Mouse (Mus musculus) olfactory bulb, adult 2 months (tissue): ENCODE data around the gene Stpg3. TPM values are rescaled to one million over a fixed set of nuclear protein-coding genes. Genes with fewer than 3 reads are reported as not detected.

Experiments used
- H3K27ac ChIP-seq: fragments of 200-500 bp; 2 replicates; pipeline ENCODE4 v1.5.1; 2012; ENCODE audit warnings: low read depth, low read length; ENCODE audit not compliant: insufficient read depth
- H3K4me1 ChIP-seq: fragments of 200-500 bp; 2 replicates; pipeline ENCODE4 v1.6.1; 2012; ENCODE audit warnings: low read length; ENCODE audit not compliant: control insufficient read depth, insufficient read depth
- H3K4me3 ChIP-seq: fragments of 200-500 bp; 2 replicates; pipeline ENCODE4 v1.5.1; 2012; ENCODE audit warnings: mild to moderate bottlenecking, low read depth, low read length, moderate library complexity; ENCODE audit not compliant: insufficient read depth
- CTCF ChIP-seq: fragments of 200-500 bp; IDR thresholded peaks from 2 replicates; pipeline ENCODE4 v1.5.1; 2012; ENCODE audit warnings: low read depth, mild to moderate bottlenecking, low read length, moderate library complexity; ENCODE audit not compliant: insufficient read depth
- POLR2A ChIP-seq: fragments of 200-500 bp; IDR thresholded peaks from 2 replicates; pipeline ENCODE4 v1.6.1; 2012; ENCODE audit warnings: mild to moderate bottlenecking, low read depth, low read length, moderate library complexity; ENCODE audit not compliant: insufficient read depth
- WGBS: fragments of 180-500 bp; shearing (Covaris S2); methylation state at CpG from one replicate; pipeline ENCODE4 v1.1.7; 2018; 5-methylcytosine and 5-hydroxymethylcytosine counted together
- polyA plus RNA-seq: library from polyadenylated mRNA; stranded (reverse); fragments of >200 nt; gene quantifications from 2 replicates; pipeline ENCODE4 v1.2.4, GENCODE M21; 2012; ENCODE audit warnings: low replicate concordance; ENCODE audit not compliant: missing spikeins, insufficient read depth, insufficient read length

Stpg3 gene
- polyA plus RNA-seq, 1 experiment, result not detected

DNA sequence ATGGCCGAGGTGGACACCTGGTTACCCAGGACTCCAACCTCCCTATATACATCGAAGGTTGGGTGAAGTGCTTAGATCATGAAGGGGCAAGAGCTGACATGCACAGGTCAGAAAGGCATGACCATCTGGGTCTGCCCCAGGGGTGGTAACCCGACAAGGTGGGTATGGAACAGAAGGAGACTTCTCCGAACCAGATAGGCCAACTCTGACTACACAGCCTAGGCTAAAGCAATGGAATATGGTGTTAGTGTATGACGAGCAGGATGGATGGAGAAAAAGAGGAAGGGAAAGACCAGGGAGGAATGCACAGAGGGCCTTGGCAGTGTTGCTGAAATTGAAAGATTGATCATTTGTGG, 27.9 kb downstream of the Stpg3 start:
- peaks cover 13% of the 10 kb centered on the region for H3K4me1 ChIP-seq
- no peak for TF ChIP-seq CTCF
- TF ChIP-seq POLR2A, result no peak
- H3K4me3 ChIP-seq, result no peak overlapping the region
- 53% methylated on average over 5 of the region's 5 CpGs for WGBS
- H3K27ac ChIP-seq, result no peak overlapping the region

GRCm38 (mm10) chr2:25185625-25186574, 28.5 kb downstream of the Stpg3 start:
- TF ChIP-seq POLR2A (no peak), CTCF (no peak)
- WGBS, result 5% methylated on average over 64 of the region's 64 CpGs
- H3K4me3 ChIP-seq, result peak overlapping the region; percentile 37
- no peak overlapping the region for H3K27ac ChIP-seq
- peaks cover 19% of the 10 kb centered on the region for H3K4me1 ChIP-seq

GRCm38 (mm10) chr2:25184496-25184895, 29.9 kb downstream of the Stpg3 start:
- Histone ChIP-seq H3K4me1 (peaks cover 32% of the 10 kb centered on the region), H3K27ac (no peak overlapping the region), H3K4me3 (no peak overlapping the region)
- 83% methylated on average over 7 of the region's 7 CpGs for WGBS
- TF ChIP-seq CTCF, result no peak

DNA sequence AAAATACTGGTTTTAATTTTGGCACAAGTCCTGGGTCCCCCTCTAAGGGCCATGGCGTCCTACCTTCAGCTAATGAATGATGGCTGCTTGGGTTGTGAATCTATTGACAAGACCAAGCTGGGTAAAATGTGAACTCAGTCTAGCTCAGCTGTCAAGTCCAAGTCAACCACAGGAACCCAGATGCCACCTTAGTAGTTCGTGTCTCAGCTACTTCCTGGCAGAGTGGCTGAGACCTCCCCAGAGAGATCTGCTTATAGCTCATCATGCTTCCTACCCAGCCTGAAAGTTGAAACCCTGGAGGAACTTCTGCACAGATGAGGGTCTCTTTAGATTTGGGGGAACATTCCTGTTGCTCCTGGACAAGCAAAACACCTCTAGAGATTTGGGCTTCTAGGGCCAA, 31.1 kb downstream of the Stpg3 start:
- 78% methylated on average over 2 of the region's 2 CpGs for WGBS
- Histone ChIP-seq H3K4me3 (no peak overlapping the region), H3K27ac (no peak overlapping the region), H3K4me1 (peaks cover 35% of the 10 kb centered on the region)
- TF ChIP-seq CTCF (no peak), POLR2A (no peak)

DNA sequence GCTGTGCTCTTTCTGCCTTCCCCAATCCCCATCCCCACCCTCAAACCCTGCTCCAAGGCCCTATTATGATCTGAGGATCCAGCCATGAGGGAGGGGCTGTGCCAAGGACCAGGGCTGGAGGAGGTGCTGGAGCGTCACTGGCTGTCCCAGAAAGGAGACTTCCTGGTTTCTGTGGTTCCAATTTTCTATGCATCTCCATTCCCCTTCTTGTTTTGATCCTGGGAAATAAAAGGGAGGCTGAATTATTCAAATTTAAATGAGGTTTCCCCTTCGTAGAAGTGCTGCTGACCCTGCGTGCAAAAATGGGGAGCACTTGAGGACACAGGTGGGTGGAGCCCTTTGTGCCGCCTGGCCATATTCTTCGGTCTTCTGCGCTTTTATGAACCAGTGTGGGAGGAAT, 31.8 kb downstream of the Stpg3 start:
- Histone ChIP-seq H3K4me1 (peaks cover 40% of the 10 kb centered on the region), H3K4me3 (peak overlapping the region; percentile 6; the same call in 1 of the 2 replicates), H3K27ac (no peak overlapping the region)
- no peak for TF ChIP-seq CTCF
- WGBS, result 40% methylated on average over 6 of the region's 6 CpGs

GRCm38 (mm10) chr2:25181891-25182397, 32.5 kb downstream of the Stpg3 start:
- H3K4me1 ChIP-seq, result peaks cover 47% of the 10 kb centered on the region

GRCm38 (mm10) chr2:25180973-25181890, 33.2 kb downstream of the Stpg3 start:
- H3K4me3 ChIP-seq, result peak overlapping the region; percentile 53
- under 1% methylated on average over 100 of the region's 100 CpGs for WGBS
- H3K27ac ChIP-seq, result no peak overlapping the region
- no peak for TF ChIP-seq POLR2A
- TF ChIP-seq CTCF, result no peak
- peaks cover 51% of the 10 kb centered on the region for H3K4me1 ChIP-seq

More at GRCm38 (mm10) chr2:25181891-25182397, 32.5 kb downstream of the Stpg3 start:
- H3K27ac ChIP-seq, result no peak overlapping the region
- peak overlapping the region; percentile 53 for H3K4me3 ChIP-seq
- WGBS, result 4% methylated on average over 17 of the region's 17 CpGs
- TF ChIP-seq CTCF (no peak), POLR2A (no peak)

GRCm38 (mm10) chr2:25180478-25180903, 33.9 kb downstream of the Stpg3 start, which contains the start of gene Nrarp:
Gene Nrarp, plus strand, starts transcription at chr2:25180758.
- WGBS, result under 1% methylated on average over 35 of the region's 35 CpGs
- peaks cover 44% of the 10 kb centered on the region for H3K4me1 ChIP-seq
- peak within 1 kb of the TSS; percentile 35 for H3K27ac ChIP-seq
- TF ChIP-seq POLR2A (peak; percentile 45), CTCF (0 out of 2 replicates have a peak, but pooled peaks have one; percentile 29)
- H3K4me3 ChIP-seq, result peak within 1 kb of the TSS; percentile 53
